Mouse (Mus musculus) ovary, postnatal 36 days (tissue): ENCODE measurements around the gene Myo1e.

ENCODE experiments used
- DNase-seq: peaks from one replicate; pipeline ENCODE4 v3.0.0; 2022; ENCODE audit warnings: low spot score, mixed read lengths

The Myo1e gene

DNA sequence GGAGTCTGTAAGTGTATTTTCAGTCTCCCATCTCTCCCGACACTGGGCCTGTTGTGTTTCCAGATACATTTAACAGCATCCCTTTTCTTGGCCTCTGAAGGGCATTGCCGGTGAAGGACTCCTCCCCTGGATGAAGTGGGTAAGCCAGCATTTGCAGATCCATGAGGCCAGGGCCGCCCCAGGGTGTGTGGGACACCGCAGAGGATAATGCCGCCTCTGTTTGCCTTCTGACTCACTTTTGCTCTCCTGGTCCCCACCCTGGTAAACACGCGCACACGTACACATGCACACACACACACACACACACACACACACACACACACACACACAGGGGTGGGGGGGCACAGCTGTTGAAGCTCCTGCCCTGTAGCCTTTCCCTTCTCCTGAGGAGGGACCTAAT lies 74.3 kb downstream of the Myo1e start:
- DNase-seq, result no peak

GRCm38 (mm10) chr9:70282107-70282506 lies 75.0 kb downstream of the Myo1e start:
- DNase-seq, result no peak

- no peak for DNase-seq
Observed at GRCm38 (mm10) chr9:70283151-70283550, 76.0 kb downstream of the Myo1e start.

GRCm38 (mm10) chr9:70284584-70285140 lies 77.5 kb downstream of the Myo1e start:
- DNase-seq, result no peak

GRCm38 (mm10) chr9:70290785-70291184 lies 83.6 kb downstream of the Myo1e start:
- DNase-seq, result no peak

GRCm38 (mm10) chr9:70296916-70297315 lies 89.8 kb downstream of the Myo1e start:
- no peak for DNase-seq

DNA sequence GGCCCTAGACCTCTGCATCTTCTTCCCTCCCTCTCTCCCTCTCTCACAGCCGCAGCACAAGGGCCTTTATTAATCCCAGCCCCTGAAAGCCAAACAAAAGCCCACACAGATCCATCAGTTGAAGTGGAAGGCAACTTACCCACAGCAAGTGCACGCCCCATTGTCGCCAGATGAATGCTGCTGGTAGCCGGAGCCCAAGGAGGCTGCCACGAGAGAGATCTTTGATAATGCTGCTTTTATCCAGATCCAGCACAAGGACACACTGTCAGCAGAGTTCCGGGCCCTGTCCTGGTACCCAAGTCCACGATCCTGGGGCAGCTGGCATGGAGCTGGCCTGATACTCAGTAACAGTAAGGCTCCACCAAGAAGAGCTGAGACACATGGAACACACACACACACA lies 91.1 kb downstream of the Myo1e start:
- DNase-seq, result no peak

GRCm38 (mm10) chr9:70300705-70301104 lies 93.6 kb downstream of the Myo1e start:
- no peak for DNase-seq

DNA sequence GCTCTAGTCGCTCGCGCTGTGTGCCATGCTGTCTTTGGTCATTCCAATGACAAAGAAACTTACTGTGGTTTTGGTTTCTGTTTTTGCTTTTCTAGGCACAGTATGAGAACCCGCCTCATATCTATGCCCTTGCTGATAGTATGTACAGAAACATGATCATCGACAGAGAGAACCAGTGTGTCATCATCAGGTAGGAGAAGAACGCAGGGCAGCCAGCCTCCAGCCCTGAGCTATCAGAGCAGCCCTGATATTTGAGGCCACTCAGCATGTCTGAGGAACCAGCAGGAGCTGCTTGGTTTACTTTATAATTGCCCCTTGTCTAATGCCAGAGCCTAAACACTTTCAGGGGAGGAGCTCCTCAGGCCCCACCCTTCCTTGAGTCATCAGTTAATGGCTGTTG lies 94.4 kb downstream of the Myo1e start:
- no peak for DNase-seq

GRCm38 (mm10) chr9:70304901-70305300 lies 97.8 kb downstream of the Myo1e start:
- no peak for DNase-seq

- DNase-seq, result no peak
Observed at GRCm38 (mm10) chr9:70310046-70310445, 102.9 kb downstream of the Myo1e start.

GRCm38 (mm10) chr9:70314019-70314418 lies 106.9 kb downstream of the Myo1e start:
- no peak for DNase-seq

DNA sequence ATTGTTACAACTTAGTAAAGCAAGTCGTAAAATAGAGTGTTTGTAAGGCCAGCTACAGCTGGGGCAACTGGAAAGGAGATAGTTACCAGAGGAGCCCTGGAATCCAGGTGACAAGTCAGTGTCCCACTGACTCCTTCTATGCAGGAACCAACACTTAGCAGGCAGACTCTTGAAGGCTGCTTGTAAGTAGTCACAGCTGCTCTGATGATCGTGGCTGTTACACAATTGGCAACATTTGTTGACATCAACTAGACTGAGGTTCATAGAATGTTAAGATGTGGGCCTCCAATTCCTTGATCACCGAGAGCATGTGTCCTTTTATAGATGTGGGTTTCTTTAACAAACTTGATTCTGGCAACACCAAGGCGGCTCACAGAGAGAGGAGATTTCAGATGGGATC lies 108.0 kb downstream of the Myo1e start:
- DNase-seq, result no peak

DNA sequence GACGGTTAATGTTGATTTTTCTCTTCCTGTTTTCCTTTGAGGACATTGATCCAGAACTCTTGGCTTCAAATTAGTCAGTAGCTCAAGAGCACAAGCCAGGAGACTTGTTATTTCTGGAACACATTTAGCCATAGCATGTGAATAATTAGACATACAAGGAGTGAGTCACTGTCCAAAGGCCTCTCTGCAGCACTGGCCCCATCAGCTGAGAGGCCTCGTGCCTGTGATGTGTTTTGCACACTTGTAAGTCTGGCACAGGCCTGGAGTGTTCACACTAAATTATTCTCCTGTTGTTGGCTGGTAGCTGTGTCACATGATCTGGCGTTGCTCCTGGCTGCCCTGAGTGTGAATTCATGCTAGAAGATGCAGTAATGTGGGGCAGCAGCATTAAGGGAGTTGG lies 111.5 kb downstream of the Myo1e start:
- no peak for DNase-seq

GRCm38 (mm10) chr9:70324336-70324735 lies 117.2 kb downstream of the Myo1e start:
- DNase-seq, result no peak

- DNase-seq, result no peak
Observed at GRCm38 (mm10) chr9:70325880-70326595, 118.9 kb downstream of the Myo1e start.

GRCm38 (mm10) chr9:70328193-70328841 lies 121.2 kb downstream of the Myo1e start:
- no peak for DNase-seq

DNA sequence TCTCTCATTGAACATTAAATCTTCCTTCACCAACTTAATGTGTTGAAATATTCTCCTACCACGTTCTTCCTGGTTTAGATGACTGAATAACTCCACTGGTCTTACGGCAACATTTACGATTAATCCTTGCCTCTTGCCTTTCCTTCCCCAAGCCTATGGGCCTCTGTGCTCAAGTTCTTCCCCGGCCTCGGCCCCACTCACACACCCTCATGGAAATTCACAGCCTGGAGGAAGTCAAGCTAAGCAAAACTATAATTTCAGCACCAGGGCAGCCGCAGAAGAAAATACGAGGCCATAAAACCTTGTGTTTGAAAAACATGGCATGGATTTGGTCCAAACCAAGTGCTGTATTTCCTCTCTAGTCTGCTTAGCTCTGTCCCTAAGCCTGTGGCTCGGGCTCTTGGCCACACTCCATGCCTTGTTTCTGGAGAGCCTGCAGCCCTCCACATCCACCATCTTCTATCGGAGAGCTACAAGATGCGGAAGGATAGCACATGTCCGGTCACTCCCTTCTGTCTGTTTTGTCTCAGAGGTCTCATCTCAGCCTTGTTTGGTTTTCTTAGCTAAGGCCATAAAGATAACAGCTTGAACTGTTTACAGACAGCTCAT lies 124.7 kb downstream of the Myo1e start:
- peak; percentile 70 for DNase-seq

GRCm38 (mm10) chr9:70338391-70338790 lies 131.2 kb downstream of the Myo1e start:
- no peak for DNase-seq

DNA sequence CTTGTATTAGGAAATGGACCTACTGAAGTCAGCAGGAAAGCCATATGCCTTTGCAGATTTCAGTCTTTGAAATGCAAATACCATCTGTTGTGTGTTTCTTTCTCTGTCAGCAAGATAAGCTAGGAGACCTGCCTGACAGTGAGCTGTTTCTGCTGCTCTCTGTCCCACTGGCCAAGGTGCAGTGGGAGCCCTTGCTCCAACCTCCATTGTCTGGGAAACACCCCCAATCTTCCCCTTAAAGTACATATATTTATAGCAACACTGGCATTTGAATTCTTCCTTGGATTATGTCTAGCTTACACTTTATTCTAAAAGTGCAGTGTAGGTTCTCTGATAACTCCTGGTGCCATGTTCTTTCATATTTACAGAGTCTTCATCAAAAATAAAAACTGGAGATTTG lies 131.7 kb downstream of the Myo1e start:
- DNase-seq, result no peak

DNA sequence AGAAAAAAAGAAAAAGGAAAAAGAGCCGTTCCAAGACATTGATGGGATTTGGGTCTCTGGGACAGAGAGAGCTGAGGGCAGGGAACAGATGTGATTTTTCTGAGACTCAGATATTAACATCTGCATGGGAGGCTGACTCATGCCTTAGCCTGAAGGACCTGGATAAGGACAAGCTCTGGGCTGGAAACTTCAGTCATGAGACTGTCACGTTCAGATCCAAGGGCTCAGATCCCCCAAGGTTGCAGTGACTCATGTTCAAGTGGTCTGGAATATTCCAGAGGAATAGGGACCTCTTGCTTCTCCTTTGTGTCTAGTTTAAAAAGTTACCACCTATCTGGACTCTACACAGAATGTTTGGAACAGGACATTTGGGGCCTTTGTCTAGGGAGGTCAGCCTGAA lies 142.1 kb downstream of the Myo1e start:
- no peak for DNase-seq

GRCm38 (mm10) chr9:70351570-70352277 lies 144.6 kb downstream of the Myo1e start:
- DNase-seq, result no peak
